Mouse (Mus musculus) heart, embryonic 11.5 days (tissue): ENCODE measurements around the gene Ces4a. TPM values are rescaled to one million over a fixed set of nuclear protein-coding genes. Genes with fewer than 3 reads are reported as not detected.
A peak's percentile ranks its signal among the peaks of the same experiment; 100 is the strongest.

Source experiments
- ATAC-seq: fragments of 200-750 bp; cut with Nextera tagmentation; replicated peaks from 2 replicates; pipeline ENCODE4 v1.8.0; 2017; ENCODE audit warnings: moderate library complexity; ENCODE audit not compliant: insufficient number of reproducible peaks, low FRiP score, low TSS enrichment
- H3K27ac ChIP-seq: fragments of 300-500 bp; sonication (generic); 2 replicates; pipeline ENCODE4 v1.5.1; 2014; ENCODE audit warnings: mild to moderate bottlenecking, low read depth, low read length
- H3K27me3 ChIP-seq: fragments of 300-500 bp; sonication (generic); 2 replicates; pipeline ENCODE4 v1.6.1; 2014; ENCODE audit warnings: mild to moderate bottlenecking, low read length, mixed read lengths; ENCODE audit not compliant: control insufficient read depth, insufficient read depth
- H3K36me3 ChIP-seq: fragments of 300-500 bp; sonication (generic); 2 replicates; pipeline ENCODE4 v1.6.1; 2014; ENCODE audit warnings: mild to moderate bottlenecking, low read length, moderate library complexity, mixed read lengths; ENCODE audit not compliant: control insufficient read depth, insufficient read depth
- H3K4me1 ChIP-seq: fragments of 300-500 bp; sonication (generic); 2 replicates; pipeline ENCODE4 v1.6.1; 2014; ENCODE audit warnings: low read length; ENCODE audit not compliant: control insufficient read depth, insufficient read depth
- H3K4me2 ChIP-seq: fragments of 300-500 bp; sonication (generic); 2 replicates; pipeline ENCODE4 v1.6.1; 2014; ENCODE audit warnings: mild to moderate bottlenecking, moderate library complexity
- H3K4me3 ChIP-seq: fragments of 300-500 bp; sonication (generic); 2 replicates; pipeline ENCODE4 v1.5.1; 2014; ENCODE audit warnings: low read depth, low read length
- H3K9ac ChIP-seq: fragments of 300-500 bp; sonication (generic); 2 replicates; pipeline ENCODE4 v1.6.1; 2014; ENCODE audit warnings: mild to moderate bottlenecking, low read depth, low read length, moderate library complexity
- H3K9me3 ChIP-seq: fragments of 300-500 bp; sonication (generic); replicated peaks from 2 replicates; pipeline ENCODE4 v1.6.1; 2016; ENCODE audit warnings: low read length; ENCODE audit not compliant: control insufficient read depth
- WGBS: fragments of 180-500 bp; shearing (Covaris S2); extraction: QIAGEN DNeasy Blood & Tissue Kit; methylation state at CpG from one replicate; pipeline ENCODE4 v1.1.7; 2014; ENCODE audit not compliant: insufficient replicate concordance; 5-methylcytosine and 5-hydroxymethylcytosine counted together
- polyA plus RNA-seq: library from polyadenylated mRNA; unstranded; fragments of >200 nt; fragmentation: Nextera tagmentation; extraction: Ambion mirVana; gene quantifications from 2 replicates; pipeline ENCODE4 v1.2.1, GENCODE M21; 2014

The Ces4a gene
- polyA plus RNA-seq, 1 experiment from 2014 or later, result not detected

- 22% methylated on average over 4 of the region's 4 CpGs for WGBS
- no peak for ATAC-seq
Measured at GRCm38 (mm10) chr8:105138423-105138822, 6.8 kb downstream of the Ces4a start.

GRCm38 (mm10) chr8:105142395-105142794 lies 10.8 kb downstream of the Ces4a start:
- Histone ChIP-seq H3K4me2 (peak overlapping the region; percentile 45), H3K36me3 (no peaks in the 10 kb centered on the region), H3K4me1 (0 out of 2 replicates have a peak, but pooled peaks cover 2% of the 10 kb centered on the region), H3K27me3 (peaks cover 7% of the 10 kb centered on the region; the same call in 1 of the 2 replicates), H3K9me3 (no peaks in the 10 kb centered on the region), H3K4me3 (peak overlapping the region; percentile 10; the same call in 1 of the 2 replicates), H3K27ac (no peak overlapping the region), H3K9ac (no peak overlapping the region)
- WGBS, result 29% methylated on average over 19 of the region's 19 CpGs
- no peak for ATAC-seq

More at GRCm38 (mm10) chr8:105138423-105138822, 6.8 kb downstream of the Ces4a start:
- no peak overlapping the region for H3K4me3 ChIP-seq
- peaks cover 7% of the 10 kb centered on the region; the same call in 1 of the 2 replicates for H3K27me3 ChIP-seq
- 0 out of 2 replicates have a peak, but pooled peaks cover 2% of the 10 kb centered on the region for H3K4me1 ChIP-seq
- no peak overlapping the region for H3K4me2 ChIP-seq
- no peaks in the 10 kb centered on the region for H3K9me3 ChIP-seq
- no peaks in the 10 kb centered on the region for H3K36me3 ChIP-seq
- H3K27ac ChIP-seq, result no peak overlapping the region
- H3K9ac ChIP-seq, result no peak overlapping the region

- Histone ChIP-seq H3K27ac (no peak overlapping the region), H3K9ac (no peak overlapping the region), H3K4me2 (no peak overlapping the region), H3K27me3 (peaks cover 14% of the 10 kb centered on the region), H3K36me3 (no peaks in the 10 kb centered on the region), H3K4me1 (peaks cover 8% of the 10 kb centered on the region; the same call in 1 of the 2 replicates), H3K4me3 (no peak overlapping the region), H3K9me3 (no peaks in the 10 kb centered on the region)
- WGBS, result 62% methylated on average over 4 of the region's 4 CpGs
- no peak for ATAC-seq
Measured at GRCm38 (mm10) chr8:105151654-105152053, 20.1 kb downstream of the Ces4a start.

- peak overlapping the region; percentile 38 for H3K4me3 ChIP-seq
- peak; percentile 58; the same call in 1 of the 2 replicates for ATAC-seq
- H3K27ac ChIP-seq, result 0 out of 2 replicates have a peak overlapping the region, but pooled peaks have one; percentile 15
- H3K36me3 ChIP-seq, result no peaks in the 10 kb centered on the region
- no peaks in the 10 kb centered on the region for H3K9me3 ChIP-seq
- H3K27me3 ChIP-seq, result peaks cover 14% of the 10 kb centered on the region
- H3K9ac ChIP-seq, result peak overlapping the region; percentile 67; the same call in 1 of the 2 replicates
- H3K4me1 ChIP-seq, result peaks cover 8% of the 10 kb centered on the region; the same call in 1 of the 2 replicates
- H3K4me2 ChIP-seq, result peak overlapping the region; percentile 81
- WGBS, result 3% methylated on average over 27 of the region's 27 CpGs
Measured at GRCm38 (mm10) chr8:105152623-105153398, 21.2 kb downstream of the Ces4a start.

- Histone ChIP-seq H3K4me2 (no peak overlapping the region), H3K36me3 (no peaks in the 10 kb centered on the region), H3K4me1 (peaks cover 8% of the 10 kb centered on the region; the same call in 1 of the 2 replicates), H3K9me3 (no peaks in the 10 kb centered on the region), H3K9ac (no peak overlapping the region), H3K4me3 (no peak overlapping the region), H3K27ac (no peak overlapping the region), H3K27me3 (peaks cover 14% of the 10 kb centered on the region)
- 76% methylated on average over 5 of the region's 5 CpGs for WGBS
- no peak for ATAC-seq
Measured at GRCm38 (mm10) chr8:105154316-105154715, 22.7 kb downstream of the Ces4a start.

GRCm38 (mm10) chr8:105155091-105155745 lies 23.6 kb downstream of the Ces4a start:
- no peak overlapping the region for H3K9ac ChIP-seq
- WGBS, result 77% methylated on average over 6 of the region's 6 CpGs
- ATAC-seq, result no peak

GRCm38 (mm10) chr8:105157555-105157954 lies 26.0 kb downstream of the Ces4a start:
- Histone ChIP-seq H3K9me3 (no peaks in the 10 kb centered on the region), H3K4me2 (no peak overlapping the region), H3K4me1 (peaks cover 8% of the 10 kb centered on the region; the same call in 1 of the 2 replicates), H3K36me3 (no peaks in the 10 kb centered on the region), H3K9ac (no peak overlapping the region), H3K27ac (no peak overlapping the region), H3K27me3 (peaks cover 9% of the 10 kb centered on the region), H3K4me3 (no peak overlapping the region)
- no peak for ATAC-seq
- WGBS, result 48% methylated on average over 10 of the region's 10 CpGs

More at GRCm38 (mm10) chr8:105155091-105155745, 23.6 kb downstream of the Ces4a start:
- Histone ChIP-seq H3K4me2 (no peak overlapping the region), H3K27me3 (peaks cover 14% of the 10 kb centered on the region), H3K36me3 (no peaks in the 10 kb centered on the region), H3K4me3 (no peak overlapping the region), H3K27ac (no peak overlapping the region), H3K4me1 (peaks cover 8% of the 10 kb centered on the region; the same call in 1 of the 2 replicates), H3K9me3 (no peaks in the 10 kb centered on the region)

- Histone ChIP-seq H3K9me3 (no peaks in the 10 kb centered on the region), H3K4me1 (peaks cover 3% of the 10 kb centered on the region; the same call in 1 of the 2 replicates), H3K27ac (no peak overlapping the region), H3K27me3 (0 out of 2 replicates have a peak, but pooled peaks cover 5% of the 10 kb centered on the region), H3K36me3 (no peaks in the 10 kb centered on the region), H3K4me2 (no peak overlapping the region), H3K9ac (no peak overlapping the region), H3K4me3 (no peak overlapping the region)
- WGBS, result 58% methylated on average over 3 of the region's 3 CpGs
- ATAC-seq, result no peak
Measured at GRCm38 (mm10) chr8:105158084-105158483, 26.5 kb downstream of the Ces4a start.
